Mouse (Mus musculus) forebrain, embryonic 16.5 days (tissue): ENCODE data around the gene Tnfrsf4. TPM values are rescaled to one million over a fixed set of nuclear protein-coding genes. Genes with fewer than 3 reads are reported as not detected.

Source experiments
- ATAC-seq: fragments of 200-750 bp; cut with Nextera tagmentation; 2 replicates; pipeline ENCODE4 v1.8.0; 2017; ENCODE audit warnings: mild to moderate bottlenecking, moderate library complexity
- H3K27ac ChIP-seq: fragments of 300-500 bp; sonication (generic); 2 replicates; pipeline ENCODE4 v1.5.1; 2014; ENCODE audit warnings: low read length, control low read depth
- H3K27me3 ChIP-seq: fragments of 300-500 bp; sonication (generic); replicated peaks from 2 replicates; pipeline ENCODE4 v1.6.1; 2014; ENCODE audit warnings: low read length; ENCODE audit not compliant: control insufficient read depth, insufficient read depth
- H3K36me3 ChIP-seq: fragments of 300-500 bp; sonication (generic); 2 replicates; pipeline ENCODE4 v1.6.1; 2014; ENCODE audit not compliant: control insufficient read depth, insufficient read depth
- H3K4me1 ChIP-seq: fragments of 300-500 bp; sonication (generic); replicated peaks from 2 replicates; pipeline ENCODE4 v1.6.1; 2014; ENCODE audit warnings: low read length; ENCODE audit not compliant: control insufficient read depth, insufficient read depth
- H3K4me2 ChIP-seq: fragments of 300-500 bp; sonication (generic); 2 replicates; pipeline ENCODE4 v1.6.1; 2014; ENCODE audit warnings: mild to moderate bottlenecking, low read length, control low read depth
- H3K4me3 ChIP-seq: fragments of 300-500 bp; sonication (generic); replicated peaks from 2 replicates; pipeline ENCODE4 v1.5.1; 2014; ENCODE audit warnings: mild to moderate bottlenecking, low read length, control low read depth
- H3K9ac ChIP-seq: fragments of 300-500 bp; sonication (generic); replicated peaks from 2 replicates; pipeline ENCODE4 v1.6.1; 2014; ENCODE audit warnings: low read depth, low read length, control low read depth
- H3K9me3 ChIP-seq: fragments of 300-500 bp; sonication (generic); 2 replicates; pipeline ENCODE4 v1.6.1; 2016; ENCODE audit warnings: low read length; ENCODE audit not compliant: control insufficient read depth
- WGBS: fragments of 180-500 bp; shearing (Covaris S2); extraction: QIAGEN DNeasy Blood & Tissue Kit; methylation state at CpG from one replicate; pipeline ENCODE4 v1.1.7; 2014; 5-methylcytosine and 5-hydroxymethylcytosine counted together
- polyA plus RNA-seq: library from polyadenylated mRNA; unstranded; fragments of >200 nt; fragmentation: Nextera tagmentation; extraction: Ambion mirVana; gene quantifications from 2 replicates; pipeline ENCODE4 v1.2.1, GENCODE M21; 2015

The Tnfrsf4 gene
- polyA plus RNA-seq: 1.0 and 1.4 TPM in 2 replicates

DNA sequence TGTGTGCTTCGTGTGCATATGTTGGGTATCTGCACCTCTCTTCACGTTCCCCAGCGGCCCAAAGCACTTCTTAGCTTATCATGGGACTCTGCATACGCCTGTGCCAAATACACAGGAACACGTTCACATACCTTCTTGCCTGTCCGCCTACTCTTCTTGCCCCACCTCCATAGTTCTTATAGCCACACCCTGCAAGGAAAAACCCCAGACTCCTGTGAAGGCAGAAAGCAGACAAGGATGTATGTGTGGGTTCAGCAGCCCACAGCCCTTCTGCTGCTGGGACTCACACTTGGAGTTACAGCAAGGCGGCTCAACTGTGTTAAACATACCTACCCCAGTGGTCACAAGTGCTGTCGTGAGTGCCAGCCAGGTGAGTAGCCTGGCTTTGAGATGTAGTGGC is at the start of gene Tnfrsf4:
TSS of gene Tnfrsf4 (plus strand) at position 207 of the 400 bp plus-strand sequence.
- no peaks in the 10 kb centered on the region for H3K27me3 ChIP-seq
- H3K4me3 ChIP-seq: no peak within 1 kb of the TSS
- 86% methylated on average over 8 of the region's 8 CpGs for WGBS
- H3K36me3 ChIP-seq: peaks cover 23% of the 10 kb centered on the region
- no peak within 1 kb of the TSS for H3K9ac ChIP-seq
- ATAC-seq: no peak
- no peaks in the 10 kb centered on the region for H3K9me3 ChIP-seq
- no peak within 1 kb of the TSS for H3K4me2 ChIP-seq
- no peak within 1 kb of the TSS for H3K27ac ChIP-seq
- no peaks in the 10 kb centered on the region for H3K4me1 ChIP-seq

GRCm38 (mm10) chr4:155964396-155964795 is 49.2 kb upstream of the Tnfrsf4 start:
- H3K9me3 ChIP-seq: no peaks in the 10 kb centered on the region
- 93% methylated on average over 11 of the region's 11 CpGs for WGBS
- H3K27ac ChIP-seq: no peak overlapping the region

DNA sequence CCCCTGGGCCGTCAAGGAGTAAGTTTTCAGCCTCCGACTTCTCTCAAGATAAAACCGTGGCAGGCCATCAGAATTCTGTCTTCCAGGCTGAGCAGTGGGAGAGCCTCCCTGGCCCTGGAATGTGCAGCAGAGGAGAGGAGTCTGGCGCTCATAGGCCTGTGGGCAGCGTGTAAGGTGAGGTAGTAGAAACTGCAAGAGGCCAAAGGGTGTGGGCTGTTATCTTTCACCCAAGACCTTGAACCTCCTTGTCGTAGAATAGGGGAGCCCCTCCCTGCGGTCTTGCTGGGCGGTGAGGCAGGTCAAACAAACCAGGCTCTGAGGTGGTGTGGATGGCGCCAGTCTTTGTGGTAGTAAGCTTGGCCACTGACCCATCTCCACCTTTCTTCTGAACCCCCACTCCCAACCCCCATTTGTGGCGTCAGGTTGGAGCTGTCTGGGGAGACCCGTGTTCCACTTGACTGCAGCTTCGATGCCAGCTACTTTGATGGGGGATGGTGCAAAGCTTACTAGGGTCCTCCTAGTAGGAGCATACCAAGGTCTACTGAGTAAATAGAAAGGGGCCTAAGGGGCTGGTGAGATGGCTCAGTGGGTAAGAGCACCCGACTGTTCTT is 44.5 kb upstream of the Tnfrsf4 start:
- Histone ChIP-seq H3K4me1 (no peaks in the 10 kb centered on the region), H3K4me3 (no peak overlapping the region), H3K27ac (no peak overlapping the region), H3K36me3 (no peaks in the 10 kb centered on the region), H3K9ac (no peak overlapping the region), H3K27me3 (no peaks in the 10 kb centered on the region), H3K9me3 (no peaks in the 10 kb centered on the region), H3K4me2 (no peak overlapping the region)
- no peak for ATAC-seq
- WGBS: 89% methylated on average over 13 of the region's 13 CpGs

More at GRCm38 (mm10) chr4:155964396-155964795, 49.2 kb upstream of the Tnfrsf4 start:
- no peak overlapping the region for H3K9ac ChIP-seq
- no peak overlapping the region for H3K4me3 ChIP-seq
- H3K4me2 ChIP-seq: no peak overlapping the region
- H3K27me3 ChIP-seq: no peaks in the 10 kb centered on the region
- H3K4me1 ChIP-seq: peaks cover 14% of the 10 kb centered on the region
- H3K36me3 ChIP-seq: no peaks in the 10 kb centered on the region
- no peak for ATAC-seq

DNA sequence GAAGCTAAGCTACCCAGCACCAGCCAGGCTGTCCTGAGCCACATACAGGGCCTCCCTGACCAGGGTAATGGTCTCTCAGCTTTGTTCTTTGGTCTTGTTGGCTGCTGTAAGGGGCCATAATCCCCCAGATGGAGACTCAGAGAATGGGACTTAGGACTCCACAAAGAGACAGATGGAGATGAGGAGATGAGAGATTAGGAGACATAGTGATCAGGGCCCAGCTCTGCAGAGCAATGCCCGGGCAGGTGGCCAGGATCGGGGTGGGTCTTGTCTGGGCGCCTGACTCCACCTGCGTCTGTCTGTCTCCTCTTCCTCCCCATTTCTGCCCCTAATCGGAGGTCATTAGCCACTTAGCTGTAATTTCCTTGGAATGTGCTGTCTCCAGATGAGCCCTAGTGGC is 43.4 kb upstream of the Tnfrsf4 start:
- H3K27ac ChIP-seq: no peak overlapping the region
- no peaks in the 10 kb centered on the region for H3K9me3 ChIP-seq
- no peak overlapping the region for H3K9ac ChIP-seq
- no peaks in the 10 kb centered on the region for H3K36me3 ChIP-seq
- ATAC-seq: no peak
- no peaks in the 10 kb centered on the region for H3K27me3 ChIP-seq
- no peak overlapping the region for H3K4me2 ChIP-seq
- 91% methylated on average over 5 of the region's 5 CpGs for WGBS
- no peaks in the 10 kb centered on the region for H3K4me1 ChIP-seq
- no peak overlapping the region for H3K4me3 ChIP-seq

GRCm38 (mm10) chr4:155972651-155973050 is 41.0 kb upstream of the Tnfrsf4 start:
- ATAC-seq: no peak
- H3K4me2 ChIP-seq: no peak overlapping the region
- WGBS: 44% methylated on average over 6 of the region's 6 CpGs
- H3K9me3 ChIP-seq: no peaks in the 10 kb centered on the region
- no peak overlapping the region for H3K4me3 ChIP-seq
- no peaks in the 10 kb centered on the region for H3K4me1 ChIP-seq
- H3K27me3 ChIP-seq: no peaks in the 10 kb centered on the region
- H3K36me3 ChIP-seq: no peaks in the 10 kb centered on the region
- H3K27ac ChIP-seq: no peak overlapping the region
- no peak overlapping the region for H3K9ac ChIP-seq

DNA sequence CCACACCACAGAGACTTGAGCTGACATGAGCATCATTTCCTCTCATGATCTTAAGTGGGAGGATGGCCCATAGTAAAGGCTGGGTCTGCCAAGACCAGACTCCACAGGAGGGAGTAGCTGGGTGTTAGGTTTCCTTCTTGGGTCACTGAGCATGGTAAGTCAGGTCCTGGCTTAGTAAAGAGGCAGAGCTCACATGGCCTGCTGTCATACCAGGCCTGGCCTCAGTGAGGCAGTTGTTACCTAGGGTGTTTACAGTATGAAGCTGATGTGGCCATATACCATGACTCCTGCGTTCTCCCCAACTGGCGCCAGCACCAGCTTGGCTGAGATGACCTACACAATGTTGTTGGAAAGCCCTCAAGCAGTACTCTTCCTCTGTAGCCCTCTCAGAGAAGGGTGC is 40.4 kb upstream of the Tnfrsf4 start:
- Histone ChIP-seq H3K27me3 (no peaks in the 10 kb centered on the region), H3K9ac (no peak overlapping the region), H3K9me3 (no peaks in the 10 kb centered on the region), H3K36me3 (no peaks in the 10 kb centered on the region), H3K4me2 (no peak overlapping the region), H3K27ac (no peak overlapping the region), H3K4me3 (no peak overlapping the region), H3K4me1 (no peaks in the 10 kb centered on the region)
- no peak for ATAC-seq
- WGBS: 84% methylated on average over 2 of the region's 2 CpGs

DNA sequence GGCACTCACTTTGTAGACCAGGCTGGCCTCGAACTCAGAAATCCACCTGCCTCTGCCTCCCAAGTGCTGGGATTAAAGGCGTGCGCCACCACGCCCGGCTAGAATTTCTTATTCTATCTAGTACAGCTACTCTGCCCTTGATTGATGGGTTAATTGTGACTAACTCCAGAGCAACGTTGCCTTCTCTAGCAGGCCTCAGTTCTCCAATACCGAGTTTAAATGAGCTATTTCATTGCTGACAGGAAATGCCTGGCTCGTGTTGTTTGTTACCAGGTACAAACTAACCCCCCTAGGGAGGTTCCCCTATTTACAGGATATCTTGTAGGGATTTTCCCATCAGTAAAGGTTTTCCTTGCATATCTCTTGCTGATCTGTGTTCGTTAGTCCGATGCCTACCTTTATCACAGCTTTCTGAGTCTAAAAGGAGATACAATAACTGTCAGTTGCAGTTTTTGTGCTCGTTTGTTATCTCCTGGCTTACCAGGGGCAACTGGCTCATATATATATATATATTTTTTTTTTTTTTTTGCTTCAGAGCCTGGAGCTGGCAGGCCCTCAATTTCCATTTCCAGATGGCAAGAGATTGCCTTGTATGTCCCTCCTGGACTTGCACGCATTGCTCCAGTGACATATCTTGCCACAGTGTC is 32.1 kb upstream of the Tnfrsf4 start:
- Histone ChIP-seq H3K27ac (no peak overlapping the region), H3K27me3 (0 out of 2 replicates have a peak, but pooled peaks cover 2% of the 10 kb centered on the region), H3K9ac (no peak overlapping the region), H3K4me1 (0 out of 2 replicates have a peak, but pooled peaks cover 4% of the 10 kb centered on the region), H3K4me3 (no peak overlapping the region), H3K9me3 (no peaks in the 10 kb centered on the region), H3K36me3 (no peaks in the 10 kb centered on the region), H3K4me2 (no peak overlapping the region)
- ATAC-seq: no peak
- 75% methylated on average over 12 of the region's 12 CpGs for WGBS

DNA sequence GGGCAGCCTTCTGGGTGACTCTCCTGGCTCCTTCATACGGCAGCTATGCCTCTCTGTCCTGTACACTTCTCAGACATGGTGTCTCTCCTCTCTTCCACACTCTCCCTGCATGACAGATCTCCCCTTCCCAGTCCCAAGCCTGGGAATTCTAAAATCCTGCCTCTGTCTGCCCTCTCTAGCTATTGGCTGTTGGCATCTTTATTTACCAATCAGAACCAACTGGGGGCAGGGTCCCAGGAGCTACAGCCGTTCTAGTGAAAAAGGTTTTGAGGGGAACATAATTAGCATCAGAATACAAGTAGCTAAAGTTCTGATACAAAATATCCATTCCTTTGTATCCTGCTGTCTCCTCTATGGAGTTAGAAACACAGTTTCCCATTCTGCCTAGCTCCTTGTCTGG is 29.9 kb upstream of the Tnfrsf4 start:
- Histone ChIP-seq H3K4me1 (0 out of 2 replicates have a peak, but pooled peaks cover 4% of the 10 kb centered on the region), H3K36me3 (no peaks in the 10 kb centered on the region), H3K27ac (no peak overlapping the region), H3K9ac (no peak overlapping the region), H3K9me3 (no peaks in the 10 kb centered on the region), H3K27me3 (0 out of 2 replicates have a peak, but pooled peaks cover 2% of the 10 kb centered on the region), H3K4me3 (no peak overlapping the region), H3K4me2 (no peak overlapping the region)
- ATAC-seq: 0 out of 2 replicates have a peak, but pooled peaks have one; percentile 55
- WGBS: 7% methylated on average over 2 of the region's 2 CpGs

DNA sequence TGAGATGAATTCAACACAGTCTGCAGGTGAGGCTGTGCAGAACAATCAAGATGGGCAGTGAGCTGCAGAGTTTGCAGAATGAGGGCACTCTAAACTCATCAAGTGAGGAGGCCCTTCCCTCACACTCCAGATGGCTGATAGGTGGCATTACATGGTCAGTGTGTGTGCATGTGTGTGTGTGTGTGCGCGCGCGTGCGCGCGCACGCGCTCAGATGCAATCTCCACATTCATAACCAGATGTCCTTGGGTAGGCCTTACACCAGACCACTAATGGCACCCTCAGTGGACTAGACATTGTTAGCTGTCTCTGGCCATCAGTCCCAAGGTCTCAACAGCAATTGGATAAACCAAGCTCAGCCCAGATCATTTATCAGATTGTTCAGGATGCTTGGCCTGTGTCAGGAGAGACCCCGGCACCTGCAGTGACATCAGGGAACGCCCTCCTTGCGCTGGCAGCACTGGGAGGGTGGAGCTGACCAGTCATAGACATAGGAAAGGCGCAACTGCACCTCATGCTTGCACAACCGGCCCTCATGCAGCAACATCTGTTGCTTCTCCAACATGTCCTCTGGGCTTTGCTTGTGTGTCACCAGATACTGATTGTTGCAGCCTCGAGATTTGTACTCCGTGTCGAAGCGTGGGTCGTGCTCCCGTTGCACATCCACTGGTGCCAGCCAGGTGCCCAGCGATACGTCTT is 22.3 kb upstream of the Tnfrsf4 start:
- 87% methylated on average over 22 of the region's 22 CpGs for WGBS
- H3K4me2 ChIP-seq: peak overlapping the region; percentile 99
- no peaks in the 10 kb centered on the region for H3K36me3 ChIP-seq
- peak overlapping the region; percentile 81 for H3K9ac ChIP-seq
- H3K27me3 ChIP-seq: no peaks in the 10 kb centered on the region
- H3K4me3 ChIP-seq: peak overlapping the region; percentile 74
- H3K4me1 ChIP-seq: peaks cover 22% of the 10 kb centered on the region
- H3K27ac ChIP-seq: peak overlapping the region; percentile 95; the same call in 1 of the 2 replicates
- H3K9me3 ChIP-seq: no peaks in the 10 kb centered on the region
- no peak for ATAC-seq
